Mouse (Mus musculus) kidney, adult 9 months (tissue): Measurements from ENCODE around the gene Mast2.

Experiments
- DNase-seq: peaks from one replicate; pipeline ENCODE4 v3.0.0; 2022

Mast2 gene

GRCm38 (mm10) chr4:116406668-116407067, 57.3 kb downstream of the Mast2 start:
- DNase-seq, result no peak

- DNase-seq, result no peak
Measured at GRCm38 (mm10) chr4:116405955-116406351, 58.0 kb downstream of the Mast2 start.

- no peak for DNase-seq
Measured at GRCm38 (mm10) chr4:116405276-116405954, 58.6 kb downstream of the Mast2 start.

DNA sequence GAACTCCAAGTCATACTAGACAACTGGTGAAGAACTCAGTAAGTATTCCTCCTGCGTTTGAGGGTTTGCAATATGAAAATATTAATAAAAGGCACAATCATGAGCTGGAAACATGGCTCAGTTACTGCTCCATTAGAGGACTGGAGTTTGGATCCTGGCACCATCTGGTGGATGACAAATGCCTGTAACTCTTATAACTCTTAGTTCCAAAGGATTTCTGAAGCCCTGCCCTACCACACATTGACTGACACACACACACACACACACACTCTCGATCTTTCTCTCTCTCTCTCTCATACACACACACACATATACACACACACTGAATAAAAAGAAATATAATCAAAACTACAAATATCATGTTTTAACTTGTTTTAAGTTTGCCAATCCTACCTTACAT, 60.1 kb downstream of the Mast2 start:
- DNase-seq, result no peak

DNA sequence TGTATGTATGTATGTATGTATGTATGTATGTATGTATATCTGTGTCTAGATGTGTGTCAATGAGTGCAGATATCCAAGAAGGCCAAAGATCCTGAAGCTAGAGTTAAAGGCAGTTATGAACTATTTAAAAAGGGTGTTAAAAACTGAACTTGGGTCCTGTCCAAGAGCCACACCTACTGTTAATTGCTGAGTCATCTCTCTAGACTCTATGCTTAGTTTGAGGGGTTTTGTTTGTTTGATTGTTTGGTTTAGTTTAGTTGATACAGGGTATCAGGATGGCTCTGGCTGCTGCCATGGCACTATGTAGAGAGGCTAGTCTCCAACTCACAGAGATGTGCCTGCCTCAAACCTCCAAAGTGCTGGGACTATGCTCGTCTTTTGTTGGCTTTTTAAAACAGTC, 61.3 kb downstream of the Mast2 start:
- DNase-seq, result no peak

DNA sequence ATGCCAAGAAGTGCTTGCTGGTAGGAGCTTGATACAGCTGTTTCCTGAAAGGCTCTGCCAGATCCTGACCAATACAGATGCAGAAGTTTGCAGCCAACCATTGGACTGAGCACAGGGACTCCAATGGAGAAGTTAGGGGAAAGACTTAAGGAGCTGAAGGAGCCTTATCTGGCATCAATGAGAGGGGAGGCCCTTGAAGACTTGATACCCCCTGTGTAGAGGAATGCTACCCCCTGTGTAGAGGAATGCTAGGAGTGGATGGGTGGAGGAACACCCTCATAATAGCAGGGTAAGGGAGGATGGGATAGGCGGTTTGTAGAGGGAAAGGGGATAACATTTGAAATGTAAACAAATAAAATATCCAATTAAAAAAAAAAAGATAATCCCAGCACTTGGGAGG, 65.9 kb downstream of the Mast2 start:
- DNase-seq, result no peak

GRCm38 (mm10) chr4:116377973-116378667, 85.9 kb downstream of the Mast2 start:
- DNase-seq, result peak; percentile 11

DNA sequence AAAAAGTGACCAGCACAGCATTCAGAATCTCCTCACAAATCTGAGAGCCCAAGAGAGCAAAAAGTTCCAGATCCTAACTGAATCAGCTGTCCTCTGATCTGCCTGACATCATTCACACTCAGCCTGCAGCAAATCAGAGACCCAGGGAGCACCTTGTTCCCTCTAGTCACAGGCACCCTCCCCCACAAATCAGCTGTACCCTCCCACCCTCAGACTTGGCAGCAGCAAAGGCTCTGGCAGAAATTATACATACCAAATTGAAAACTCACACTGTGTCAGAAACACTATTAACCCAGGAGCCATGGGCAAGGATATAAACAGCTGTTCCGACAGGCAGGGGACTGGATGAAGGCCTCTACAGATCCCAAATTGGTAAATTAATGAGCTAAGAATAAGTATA, 92.3 kb downstream of the Mast2 start:
- DNase-seq, result peak; percentile 20

DNA sequence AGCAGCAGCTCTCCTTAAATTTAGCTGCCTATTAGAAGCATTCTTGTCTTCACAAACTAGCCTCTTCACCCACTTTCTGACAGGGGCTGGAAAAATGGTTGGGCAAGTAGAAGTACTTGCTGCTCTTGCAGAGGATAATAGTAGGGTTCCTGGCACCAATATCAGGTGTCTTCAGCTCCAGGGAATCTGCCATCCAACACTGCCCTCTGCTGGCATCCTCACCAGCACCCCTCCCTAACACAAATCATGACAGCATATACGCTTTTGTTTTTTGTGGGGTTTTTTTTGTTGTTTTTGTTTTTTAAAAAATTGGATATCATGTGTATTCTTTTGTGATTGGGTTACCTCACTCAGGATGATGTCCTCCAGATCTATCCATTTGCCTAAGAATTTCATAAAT, 105.9 kb downstream of the Mast2 start:
- DNase-seq, result peak; percentile 15

DNA sequence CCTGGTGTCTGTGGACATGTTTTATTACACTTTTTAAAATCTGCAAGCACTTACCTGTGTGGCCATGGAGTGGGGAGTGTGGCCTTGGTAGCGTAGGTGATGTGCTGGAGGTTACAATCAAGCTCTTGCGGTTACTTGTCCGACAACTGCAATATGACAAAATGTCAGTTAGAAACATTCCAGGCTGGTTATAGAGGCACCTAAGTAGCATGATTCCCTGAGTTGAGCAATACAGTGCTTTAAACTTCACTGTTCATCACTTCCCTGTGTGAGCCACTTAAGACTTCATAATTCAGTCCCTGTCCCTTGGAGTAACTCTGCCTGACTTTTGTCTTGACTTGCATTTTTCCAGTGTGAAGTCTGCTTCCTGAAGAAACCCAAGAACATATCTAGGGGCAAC, 111.1 kb downstream of the Mast2 start:
- DNase-seq, result no peak

DNA sequence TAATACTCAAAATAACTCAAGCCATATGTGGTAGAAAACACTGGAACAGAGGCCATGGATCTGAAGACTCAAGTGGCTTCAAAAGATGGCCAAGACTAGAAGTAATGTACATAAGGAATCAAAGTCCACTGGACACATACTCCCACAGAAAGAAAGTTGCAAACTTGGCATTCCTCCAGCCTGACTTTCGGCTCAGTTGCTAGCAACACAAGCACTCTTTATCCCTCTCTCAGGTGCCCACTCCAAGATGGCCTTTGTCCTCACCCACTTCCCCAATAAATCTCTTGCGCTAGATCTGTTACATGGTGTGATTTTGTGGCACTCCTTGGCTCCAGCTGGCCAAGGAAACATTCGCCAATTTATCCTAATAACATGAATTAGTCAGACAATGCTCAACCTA, 111.5 kb downstream of the Mast2 start:
- peak; percentile 9 for DNase-seq

DNA sequence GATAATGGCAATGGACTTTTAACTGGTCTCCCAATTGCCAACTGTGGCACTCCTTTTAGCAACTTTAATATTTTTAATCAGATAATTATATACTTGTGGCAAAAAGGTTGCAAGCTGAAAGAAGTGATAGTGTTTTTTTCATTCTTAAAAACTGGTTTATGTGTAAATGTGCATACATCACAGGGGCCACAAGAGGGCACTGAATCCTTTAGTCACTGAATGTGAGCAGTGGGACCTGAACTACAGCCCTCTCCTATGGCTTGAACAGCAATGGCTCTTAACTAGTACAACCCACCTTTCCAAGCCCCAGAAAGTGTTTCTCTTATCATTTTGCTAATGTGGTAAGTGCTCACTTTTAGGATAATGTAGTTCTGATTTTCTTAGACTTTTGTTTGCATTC, 121.9 kb downstream of the Mast2 start:
- DNase-seq, result peak; percentile 64

DNA sequence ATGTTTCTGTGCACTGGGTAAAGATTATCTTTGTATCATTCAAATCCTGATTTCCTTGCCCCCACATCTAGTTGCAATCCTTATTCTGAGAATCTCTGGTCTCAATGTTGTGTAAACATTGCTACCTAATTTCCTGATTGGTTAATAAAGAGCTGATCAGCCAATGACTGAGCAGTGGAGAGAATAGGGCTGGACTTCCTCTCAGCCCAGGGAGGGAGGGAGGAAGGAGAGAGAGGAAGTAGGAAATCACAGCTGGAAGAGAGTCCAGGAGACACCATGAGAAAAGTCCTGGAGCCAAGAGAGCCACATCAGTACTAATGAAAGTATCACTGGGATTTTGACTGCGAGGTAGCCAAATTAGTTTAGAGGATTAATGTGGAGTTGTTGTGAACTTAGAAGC, 127.7 kb downstream of the Mast2 start:
- no peak for DNase-seq

GRCm38 (mm10) chr4:116329256-116329655, 134.7 kb downstream of the Mast2 start:
- no peak for DNase-seq

DNA sequence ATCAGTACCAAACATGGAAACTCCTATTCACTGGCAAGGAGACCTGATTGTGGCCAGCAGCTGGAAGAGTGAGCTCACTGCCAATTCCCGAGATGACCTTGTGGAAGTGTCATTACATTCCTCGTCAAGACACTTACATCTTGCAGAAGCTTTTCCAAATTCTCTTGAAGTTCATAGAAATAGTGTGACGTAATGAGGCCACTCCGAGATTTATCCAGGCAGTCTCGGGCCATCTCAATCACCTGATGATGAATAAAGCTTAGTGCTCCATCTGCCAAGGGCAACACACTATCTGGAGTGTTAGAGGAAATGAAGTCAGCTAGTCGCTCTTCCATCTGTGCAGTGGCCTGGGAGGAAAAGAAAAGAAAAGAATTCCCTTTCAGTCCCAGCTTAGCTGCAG, 141.9 kb downstream of the Mast2 start:
- DNase-seq, result no peak

DNA sequence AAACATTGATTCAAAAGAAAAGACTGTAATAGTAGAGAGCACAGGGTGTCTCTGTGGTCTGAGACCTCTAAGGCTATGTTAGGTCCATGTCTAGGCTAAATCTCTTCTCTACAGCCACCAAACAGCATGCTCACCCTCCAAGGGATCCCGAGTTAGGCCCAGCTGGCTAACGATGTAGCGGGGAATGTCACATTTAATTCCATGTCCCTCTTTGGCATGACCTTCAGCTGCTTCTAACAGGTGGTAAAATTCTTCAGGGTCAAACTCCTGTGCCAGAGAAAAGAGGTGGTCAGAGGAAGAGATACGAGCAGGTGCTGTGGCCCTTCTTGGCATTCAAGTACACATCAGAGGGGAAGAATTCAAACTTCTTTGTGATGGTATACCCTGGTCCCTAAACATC, 146.4 kb downstream of the Mast2 start:
- no peak for DNase-seq

DNA sequence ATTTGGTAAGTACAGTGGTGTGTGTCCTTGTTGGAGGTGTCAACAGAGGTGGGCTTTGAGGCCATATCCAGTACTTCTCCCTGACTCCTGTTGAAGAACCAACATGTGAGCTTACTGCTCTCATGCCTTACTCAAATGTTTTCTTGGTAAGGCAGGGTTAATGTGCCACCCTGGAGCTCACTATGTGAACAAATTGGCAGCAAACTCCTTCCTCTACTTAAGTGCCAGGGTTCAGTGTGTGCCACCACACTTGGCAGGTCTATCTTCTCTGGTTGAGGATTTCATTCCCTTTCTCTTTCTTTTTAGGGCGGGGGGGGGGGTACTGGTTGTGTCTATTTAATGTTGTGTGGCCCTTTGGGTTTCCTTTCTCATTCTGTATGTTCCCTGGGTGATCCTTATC, 159.4 kb downstream of the Mast2 start:
- no peak for DNase-seq

- DNase-seq, result peak; percentile 10
Measured at GRCm38 (mm10) chr4:116300878-116301355, 163.1 kb downstream of the Mast2 start.

GRCm38 (mm10) chr4:116293296-116293695, 170.7 kb downstream of the Mast2 start:
- DNase-seq, result no peak

GRCm38 (mm10) chr4:116291561-116291960, 172.4 kb downstream of the Mast2 start:
- no peak for DNase-seq

- peak; percentile 22 for DNase-seq
Measured at GRCm38 (mm10) chr4:116282211-116282610, 181.8 kb downstream of the Mast2 start.

DNA sequence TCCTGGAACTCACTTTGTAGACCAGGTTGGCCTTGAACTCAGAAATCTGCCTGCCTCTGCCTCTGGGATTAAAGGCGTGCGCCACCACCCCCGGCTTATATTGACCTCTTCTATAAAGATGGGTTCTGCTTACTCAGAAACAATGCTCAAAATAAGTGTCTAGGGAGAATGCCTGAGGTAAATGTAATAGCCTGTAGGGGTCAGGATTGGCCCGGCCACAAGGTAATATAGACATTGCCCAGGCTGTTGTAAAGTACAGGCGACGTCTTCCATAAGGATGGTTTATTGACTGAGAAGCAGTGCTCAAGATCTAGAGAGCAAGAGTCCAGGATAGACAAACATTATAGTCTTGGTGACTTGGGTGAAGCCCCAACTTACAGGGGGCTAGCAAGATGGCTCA, 195.8 kb downstream of the Mast2 start:
- DNase-seq, result no peak
